Mouse (Mus musculus) heart, postnatal 14 days (tissue): ENCODE results near the gene Frmd4b. TPM values are rescaled to one million over a fixed set of nuclear protein-coding genes. Genes with fewer than 3 reads are reported as not detected.

Experiments used
- DNase-seq, 2 experiments: peaks; one replicate each; pipeline ENCODE4 v3.0.0; 2021 to 2022
- intact Hi-C: fragments of 180-260 bp; cut with DNase I; formaldehyde crosslinking; loops from one replicate; pipeline ENCODE4 v1.15.1; 2025
- total RNA-seq, 2 experiments: library from RNA; stranded (reverse); gene quantifications; 2 replicates each; pipeline ENCODE4 v1.2.3; 2021

Gene Frmd4b
- total RNA-seq, 2 experiments from 2014 or later = 19.0 to 20.9 TPM

DNA sequence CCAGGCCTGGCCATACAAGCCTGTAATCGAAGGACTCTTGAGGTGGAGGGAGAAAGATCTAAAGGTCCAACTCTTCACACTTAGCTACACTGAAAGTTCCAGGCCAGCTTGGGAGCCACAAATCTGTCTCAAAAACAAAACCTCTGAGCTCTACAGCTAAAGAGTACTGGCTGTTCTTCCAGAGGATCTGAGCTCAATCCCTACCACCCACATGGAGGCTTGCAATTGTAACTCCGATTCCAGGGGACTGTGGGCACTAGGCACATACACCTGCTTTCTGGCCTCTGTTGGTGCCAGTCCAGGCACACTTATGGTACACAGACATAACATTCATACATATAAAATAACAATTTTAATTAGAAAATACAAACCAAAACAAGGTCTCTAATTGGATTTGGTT lies 271.4 kb downstream of the Frmd4b start:
- intact Hi-C loops = no loop called here
- DNase-seq = no peak

DNA sequence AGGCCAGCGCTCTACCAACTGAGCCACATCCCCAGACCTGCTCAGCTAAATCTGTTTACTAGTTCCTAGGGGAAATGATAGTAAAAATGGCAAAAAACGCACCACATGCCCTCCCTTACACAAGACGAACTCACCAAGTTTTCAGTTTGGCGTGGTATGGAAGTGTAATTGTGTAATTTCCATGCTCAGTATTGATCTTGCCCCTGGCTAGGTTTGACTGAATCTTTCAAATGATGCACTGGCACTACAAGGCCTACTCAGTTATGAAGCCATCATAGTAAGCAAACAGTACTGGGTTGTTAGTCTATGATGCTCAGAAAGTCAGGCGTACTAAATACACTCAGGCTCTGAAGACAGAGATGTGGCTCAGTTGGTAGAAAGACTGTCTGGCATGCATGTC lies 275.2 kb downstream of the Frmd4b start:
- DNase-seq = no peak
- intact Hi-C loops = no loop called here

DNA sequence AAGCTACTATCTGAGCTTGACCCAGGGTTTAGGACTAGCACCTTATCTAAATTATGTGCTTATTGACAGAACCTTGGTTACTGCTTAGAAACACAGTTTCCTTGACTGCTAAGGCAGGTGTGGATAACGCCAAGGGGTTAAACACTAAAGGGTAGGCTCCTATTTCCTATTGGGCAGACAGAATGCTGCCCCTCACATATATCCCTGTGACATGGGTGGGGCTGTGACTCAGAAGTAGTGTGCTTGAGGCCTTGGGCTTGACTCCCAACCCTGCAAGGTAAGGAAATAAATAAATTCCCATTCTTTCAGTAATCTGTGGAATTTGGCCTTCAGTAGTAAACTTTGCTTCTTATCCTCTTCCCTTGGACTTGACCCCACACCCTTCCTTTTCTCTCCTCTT lies 275.7 kb downstream of the Frmd4b start:
- intact Hi-C loops = no loop called here
- DNase-seq = no peak

DNA sequence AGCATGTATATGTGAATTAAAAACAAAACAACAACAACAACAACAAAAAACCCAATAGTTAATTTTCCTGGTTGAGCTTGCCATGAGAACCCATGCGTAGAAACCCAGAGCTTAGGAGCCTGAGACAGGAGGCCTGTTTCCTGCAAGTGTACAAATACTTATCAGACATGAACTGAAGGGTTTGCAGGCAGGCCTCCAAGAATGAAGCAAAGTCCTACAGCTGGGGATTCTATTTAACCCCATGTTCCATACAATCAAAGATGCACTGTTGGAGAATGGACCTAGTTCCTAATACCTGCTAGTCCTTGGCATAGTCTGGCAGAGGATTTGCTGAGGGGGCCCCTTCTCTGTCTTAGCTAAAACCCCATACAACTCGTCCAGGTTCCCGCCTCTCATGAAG lies 276.2 kb downstream of the Frmd4b start:
- DNase-seq = no peak
- intact Hi-C loops = no loop called here

DNA sequence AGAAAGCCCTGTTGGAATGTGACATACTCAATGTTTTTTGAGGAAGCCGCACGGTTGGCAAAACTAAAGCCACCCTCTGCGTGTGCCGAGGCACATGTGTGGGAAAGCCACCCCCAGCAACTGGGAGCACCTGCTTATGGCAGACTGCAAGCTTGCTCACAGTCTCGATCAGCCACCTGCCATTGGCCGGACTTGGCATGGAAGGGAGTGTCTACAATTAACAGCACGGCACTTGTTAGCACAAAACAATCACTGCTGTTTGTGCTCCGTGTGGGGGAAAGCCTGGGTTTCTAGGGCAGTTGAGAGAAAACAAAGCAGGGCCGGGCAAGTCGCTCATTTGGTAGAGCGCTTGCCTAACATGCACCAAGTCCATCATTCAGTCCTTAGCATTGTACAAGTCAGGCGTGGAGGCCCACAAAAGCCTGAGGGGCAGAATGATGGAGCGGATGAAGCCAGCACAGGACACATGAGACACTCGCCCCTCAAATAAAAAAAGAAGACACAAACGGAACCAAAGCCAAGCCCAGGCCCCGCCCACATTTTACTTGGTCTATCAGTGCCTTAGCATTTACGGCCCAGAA lies 277.0 kb downstream of the Frmd4b start:
- intact Hi-C loops = no loop called here
- DNase-seq = no peak

DNA sequence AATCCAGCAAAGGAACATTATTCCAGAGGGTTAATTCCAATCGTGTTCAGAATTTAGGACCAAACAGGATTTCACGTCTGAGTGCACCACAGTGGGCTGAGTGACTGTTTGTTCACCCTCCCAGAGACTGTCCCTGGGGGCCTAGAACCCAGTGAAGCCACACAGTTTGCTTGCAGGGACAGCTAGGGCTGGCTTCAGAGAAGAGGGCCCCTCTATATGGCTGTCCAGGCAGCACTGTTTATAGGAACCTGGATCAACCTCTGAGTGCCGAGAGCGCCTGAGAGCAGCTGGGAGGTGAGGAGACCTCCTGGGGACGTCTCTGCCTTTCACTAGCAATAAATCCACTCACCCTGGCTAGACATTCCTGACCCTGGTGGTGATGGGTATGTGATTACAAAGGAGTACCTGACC lies 278.1 kb downstream of the Frmd4b start:
- DNase-seq = no peak
- intact Hi-C loops = no loop called here

DNA sequence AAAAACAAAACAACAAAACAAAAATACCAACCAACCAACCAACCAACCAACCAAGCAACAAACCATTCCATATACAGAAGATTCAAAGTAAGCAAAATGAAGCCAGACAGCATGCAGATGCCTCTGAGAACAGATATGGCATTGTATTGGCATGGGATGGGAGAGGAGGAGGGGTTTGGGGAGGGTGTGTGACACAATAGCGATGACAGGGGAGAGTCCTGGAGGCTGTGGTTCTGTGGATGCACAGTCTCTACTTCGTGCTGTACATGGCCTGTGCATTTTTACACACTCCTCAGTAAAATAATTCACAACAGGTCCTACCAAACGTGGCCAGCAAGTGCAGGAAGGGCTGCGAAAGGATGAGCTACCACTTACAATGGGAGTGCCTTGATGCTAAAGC lies 278.5 kb downstream of the Frmd4b start:
- no peak for DNase-seq
- intact Hi-C loops = no loop called here

DNA sequence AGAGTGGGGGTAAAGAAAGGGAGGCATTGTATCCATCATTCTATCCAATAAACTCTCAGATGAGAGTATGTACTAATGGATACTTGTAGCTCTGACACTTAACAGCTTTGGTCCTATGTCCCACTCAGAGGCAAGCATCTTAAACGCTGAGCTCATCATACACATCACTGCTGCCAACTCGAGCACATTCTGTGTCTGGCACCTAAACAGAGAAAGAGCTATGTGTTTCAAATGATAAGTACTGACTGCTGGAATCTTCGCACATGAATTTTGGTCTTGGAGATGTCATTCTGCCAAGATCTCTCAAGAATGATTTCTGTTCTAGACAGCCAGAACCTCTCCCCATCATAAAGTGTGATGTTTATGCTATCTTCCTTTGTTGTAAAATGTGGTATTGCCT lies 284.0 kb downstream of the Frmd4b start:
- DNase-seq = no peak
- intact Hi-C loops = no loop called here

DNA sequence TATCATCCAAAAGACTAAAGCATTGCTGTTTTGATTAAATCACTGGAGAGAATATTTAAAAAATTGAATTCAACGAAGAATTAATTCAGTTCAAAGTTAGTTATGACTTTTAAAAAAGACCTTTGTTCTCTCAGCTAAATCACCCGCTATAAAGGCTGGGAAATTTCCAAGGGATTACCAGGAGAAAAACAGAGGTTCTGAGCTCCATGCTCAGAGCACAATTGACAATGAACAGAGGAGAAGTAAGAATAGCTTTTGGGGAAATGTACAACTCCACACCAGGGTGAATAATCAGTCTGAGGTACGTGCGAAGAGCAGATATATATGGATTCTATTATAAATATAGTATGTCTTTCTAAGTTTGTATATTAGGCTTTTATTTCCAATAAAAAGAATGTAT lies 293.4 kb downstream of the Frmd4b start:
- intact Hi-C loops = no loop called here
- DNase-seq = no peak

DNA sequence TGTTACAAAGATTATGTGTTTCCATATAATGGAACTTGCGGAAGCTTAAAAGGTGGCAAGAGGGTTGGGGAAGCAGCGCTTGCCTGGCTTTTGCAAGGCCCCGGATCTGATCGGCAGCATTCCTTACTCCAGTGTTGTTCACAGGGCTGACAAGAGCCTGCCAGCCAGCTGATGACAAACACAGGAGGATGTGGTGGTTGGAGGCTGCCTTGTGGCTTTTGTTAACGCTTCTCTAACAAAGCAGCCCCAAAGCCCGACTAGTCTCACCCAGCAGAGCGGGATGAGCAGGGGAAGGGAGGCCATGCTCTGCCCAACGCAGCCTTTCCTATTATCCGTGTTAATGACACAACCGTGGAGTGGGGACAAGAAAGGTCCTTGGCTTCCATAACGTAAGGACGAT lies 295.2 kb downstream of the Frmd4b start:
- intact Hi-C loops = no loop called here
- no peak for DNase-seq

DNA sequence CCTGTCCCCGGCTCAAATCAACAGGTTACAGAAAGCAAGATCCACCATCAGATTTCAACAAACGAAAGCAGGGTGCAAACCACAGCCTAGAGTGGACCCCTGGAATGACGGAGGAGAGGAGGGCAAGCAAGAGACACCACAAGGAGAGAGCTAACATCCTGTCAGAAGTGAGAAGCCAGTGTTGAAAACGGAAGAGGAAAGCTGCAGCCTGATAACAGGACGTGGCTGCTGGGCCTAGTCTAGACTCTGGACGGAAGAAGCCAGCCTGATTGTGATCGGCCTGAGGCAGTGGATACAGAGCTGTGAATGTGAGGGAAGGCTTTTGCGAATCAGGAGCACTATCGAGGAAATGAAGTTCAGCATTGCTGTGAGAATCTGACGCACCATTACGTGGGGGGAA lies 296.2 kb downstream of the Frmd4b start:
- no peak for DNase-seq
- intact Hi-C loops = no loop called here

DNA sequence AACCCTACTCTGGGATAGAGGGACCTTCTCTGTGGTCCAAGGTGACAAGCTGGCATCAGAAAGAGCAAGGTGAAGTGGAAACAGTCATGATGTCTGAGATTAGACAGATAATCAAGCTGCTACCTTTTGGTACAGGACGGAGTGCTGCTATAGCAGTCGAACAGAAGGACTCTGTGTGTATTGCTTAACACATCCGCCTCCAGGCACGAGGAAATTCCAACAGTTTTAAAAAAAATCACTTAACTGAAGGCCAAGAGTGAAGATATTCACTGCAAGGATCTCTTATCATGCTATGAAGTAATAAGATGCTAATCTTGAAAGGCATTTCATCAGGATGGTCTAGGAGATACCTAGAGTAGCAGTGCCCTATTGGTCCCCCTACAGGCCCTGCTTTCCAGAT lies 298.3 kb downstream of the Frmd4b start:
- intact Hi-C loops = loop anchor here (5.0 kb wide), 1 partner anchor 78 kb away; no protein-coding TSS in a partner anchor

DNA sequence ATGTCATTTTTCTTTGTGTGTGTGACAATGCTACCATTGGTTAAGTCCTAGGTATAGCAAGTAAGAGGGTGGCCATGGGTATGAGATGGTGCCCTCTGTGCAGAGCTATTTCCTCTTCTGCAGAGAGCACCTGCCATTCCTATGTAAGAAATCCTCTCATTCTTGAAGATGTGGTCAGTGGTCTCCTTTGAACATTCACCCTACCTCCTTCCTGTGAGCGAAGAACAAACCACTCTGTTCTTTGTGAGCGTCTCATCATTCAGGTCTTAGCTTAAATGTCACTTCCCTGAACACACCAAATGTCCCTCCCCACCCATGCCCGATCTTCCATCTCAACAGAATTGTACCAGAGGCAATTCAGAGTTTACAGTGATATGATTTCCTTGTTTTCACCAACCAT lies 299.4 kb downstream of the Frmd4b start:
- no peak for DNase-seq
- intact Hi-C loops = loop anchor here (5.0 kb wide), 1 partner anchor 79 kb away; no protein-coding TSS in a partner anchor

More for the DNA sequence above, 298.3 kb downstream of the Frmd4b start:
- DNase-seq = no peak

DNA sequence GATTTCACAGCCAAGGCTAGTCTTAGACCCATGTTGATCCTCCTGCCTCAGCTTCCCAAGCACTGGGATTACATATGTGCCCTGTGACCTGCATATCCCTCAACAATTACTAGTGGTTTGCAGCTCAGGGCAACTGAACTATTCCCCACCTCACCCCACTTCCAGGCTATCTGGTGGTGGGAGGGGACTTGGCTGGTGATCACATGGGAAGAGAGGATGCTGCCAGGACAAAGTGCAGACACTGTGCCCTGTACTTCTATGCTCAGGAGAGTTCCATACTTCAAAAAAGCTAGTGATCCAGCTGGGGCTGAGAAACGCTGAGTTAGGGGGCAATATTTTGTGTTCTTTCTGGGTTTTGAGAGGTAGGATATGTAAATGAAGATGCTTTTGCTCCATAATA lies 300.6 kb downstream of the Frmd4b start:
- intact Hi-C loops = loop anchor here (5.0 kb wide), 1 partner anchor 81 kb away; no protein-coding TSS in a partner anchor
- DNase-seq = no peak

DNA sequence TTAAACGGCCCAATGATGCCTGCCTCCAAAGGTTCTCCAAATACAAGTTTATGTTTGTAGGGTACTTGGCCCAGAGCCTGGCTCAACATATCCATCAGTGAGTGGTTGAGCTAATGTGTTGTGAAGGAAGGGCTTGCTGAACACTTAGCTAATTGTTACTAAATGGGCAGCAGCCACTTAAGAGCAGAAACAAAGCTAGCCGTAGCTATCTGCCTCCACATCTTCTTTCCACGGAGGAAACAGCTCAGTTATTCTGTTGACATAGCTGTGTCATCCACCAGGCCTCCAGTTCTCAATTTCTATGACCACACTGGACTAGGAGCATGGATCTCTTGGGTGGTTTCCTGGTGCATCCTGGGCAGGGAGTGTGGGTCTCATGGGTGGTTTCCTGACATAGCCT lies 302.0 kb downstream of the Frmd4b start:
- DNase-seq = no peak
- intact Hi-C loops = loop anchor here (5.0 kb wide), 1 partner anchor 82 kb away; no protein-coding TSS in a partner anchor

DNA sequence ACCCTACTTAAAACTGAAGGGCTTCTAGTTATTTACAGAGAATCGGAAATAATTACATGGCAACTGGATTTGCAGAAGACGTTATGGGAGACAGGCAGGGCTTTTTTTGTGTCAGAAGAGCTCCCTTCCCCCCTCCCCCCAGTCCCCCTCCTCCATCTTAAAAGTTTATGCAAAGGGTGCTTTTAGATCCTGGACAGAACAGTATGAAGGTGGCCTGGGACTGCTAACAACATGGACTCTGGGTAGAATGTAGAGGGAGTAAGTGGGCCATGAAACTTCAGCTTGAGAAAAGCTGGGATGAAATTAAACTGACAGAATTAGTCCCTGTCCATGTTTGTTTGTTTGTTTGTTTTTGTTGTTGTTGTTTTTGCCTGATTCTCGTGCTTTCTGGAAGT lies 304.8 kb downstream of the Frmd4b start:
- no peak for DNase-seq
- intact Hi-C loops = loop anchor here (2.0 kb wide), 2 partner anchors 34 to 40 kb away; no protein-coding TSS in a partner anchor

DNA sequence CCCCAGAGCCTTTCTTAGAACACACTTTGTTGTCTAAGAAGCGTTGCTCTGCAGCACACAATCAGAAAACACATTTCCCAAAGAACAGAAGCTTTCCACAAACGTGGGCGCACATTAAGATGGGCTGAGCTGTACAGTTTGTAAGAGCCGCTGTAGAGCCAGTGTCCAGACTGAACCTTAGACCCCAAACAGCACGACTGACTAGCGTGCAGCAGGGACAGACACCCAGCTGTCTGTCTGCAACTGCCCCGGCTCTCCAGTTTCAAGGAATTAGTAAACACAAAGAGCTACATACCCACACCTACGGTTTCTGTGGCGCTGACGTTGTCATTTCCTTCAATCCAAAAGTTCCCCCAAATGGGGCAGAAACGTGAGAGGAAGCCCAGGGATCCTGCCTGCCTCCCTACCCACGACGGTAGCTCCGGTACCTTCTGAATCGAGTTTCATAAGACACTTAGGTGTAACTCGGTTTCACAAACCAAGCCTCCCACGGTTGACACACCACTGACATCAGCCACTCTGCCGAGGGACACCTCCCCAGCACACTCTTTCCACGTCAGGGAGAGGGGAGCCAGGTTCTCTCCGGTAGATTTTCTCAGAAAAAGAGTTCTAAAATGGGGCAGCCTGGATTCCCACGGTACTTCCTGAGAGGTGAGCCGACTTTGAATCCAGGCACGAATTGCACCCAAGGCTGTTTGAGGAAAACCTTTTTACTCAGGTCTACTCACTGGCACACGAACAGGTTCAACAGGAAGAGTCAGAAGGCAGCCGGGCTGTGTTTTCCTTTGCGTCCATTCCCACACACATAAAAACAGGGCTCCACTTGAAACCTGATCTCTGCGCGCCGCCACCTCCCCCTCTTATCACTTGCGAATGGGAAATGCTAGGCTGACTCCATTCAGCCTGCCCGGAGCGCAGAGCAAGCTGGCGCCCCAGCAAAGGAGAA lies 305.5 kb downstream of the Frmd4b start:
- intact Hi-C loops = loop anchor here (2.0 kb wide), 2 partner anchors 33 to 41 kb away; no protein-coding TSS in a partner anchor
- DNase-seq = peak; percentile 59 to 68

DNA sequence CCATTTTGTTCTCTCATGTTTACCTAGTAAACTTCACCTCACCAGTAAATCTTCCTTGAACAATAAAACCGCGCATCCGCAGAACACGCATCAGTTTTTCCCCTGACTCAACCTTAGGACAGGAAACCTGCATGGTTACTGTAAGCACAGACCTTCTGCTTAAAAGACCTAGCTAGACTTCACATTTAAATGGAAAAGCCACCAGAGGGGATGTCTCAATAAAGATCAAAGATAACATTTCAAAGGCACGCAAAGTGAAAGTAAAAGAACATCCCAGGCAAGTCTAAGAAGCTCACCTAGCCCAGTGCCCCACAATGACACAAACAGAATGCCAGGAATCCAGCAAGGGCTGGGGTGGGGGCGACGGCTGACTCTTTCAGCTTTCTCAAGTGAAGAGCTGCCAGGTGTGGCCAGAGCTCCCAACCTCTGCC lies 306.4 kb downstream of the Frmd4b start:
- intact Hi-C loops = no loop called here
- no peak for DNase-seq

DNA sequence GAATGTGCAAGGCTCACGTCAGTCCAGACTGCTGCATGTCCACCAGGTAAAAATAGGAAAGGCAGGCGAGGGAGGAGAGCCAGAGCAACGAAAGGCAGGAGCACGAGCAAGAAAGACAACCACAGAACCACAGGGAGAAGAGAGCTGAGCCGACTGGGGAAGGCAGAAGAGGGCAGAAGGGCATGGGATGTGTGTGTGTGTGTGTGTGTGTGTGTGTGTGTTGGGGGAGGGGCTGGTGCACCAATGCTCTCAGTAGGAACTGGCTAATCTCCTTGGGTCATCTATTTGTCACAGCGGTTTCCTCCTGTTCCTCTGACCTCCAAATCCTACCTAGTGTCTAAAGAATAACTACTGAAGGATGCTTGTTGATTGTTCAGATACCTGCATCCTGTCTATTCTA lies 308.2 kb downstream of the Frmd4b start:
- intact Hi-C loops = no loop called here
- no peak for DNase-seq

DNA sequence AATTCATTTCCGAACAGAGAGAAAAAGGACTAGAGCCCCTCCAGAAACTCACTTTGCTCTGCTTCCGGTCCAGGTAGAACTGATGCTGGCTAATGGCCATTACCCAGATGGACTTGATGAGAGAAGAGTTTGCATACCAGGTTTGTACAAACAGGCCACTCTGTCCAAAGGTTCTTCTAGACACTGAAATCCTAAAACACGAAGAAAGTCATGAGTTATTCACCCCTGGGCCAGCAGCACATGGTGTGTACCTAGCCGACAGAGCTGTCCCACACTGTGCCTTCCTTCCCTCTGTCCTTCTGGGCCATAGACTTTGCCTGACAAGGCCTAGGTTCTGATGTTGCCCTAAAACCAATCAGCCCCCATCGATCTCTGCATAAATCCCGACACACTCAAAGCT lies 308.8 kb downstream of the Frmd4b start:
- no peak for DNase-seq
- intact Hi-C loops = no loop called here

DNA sequence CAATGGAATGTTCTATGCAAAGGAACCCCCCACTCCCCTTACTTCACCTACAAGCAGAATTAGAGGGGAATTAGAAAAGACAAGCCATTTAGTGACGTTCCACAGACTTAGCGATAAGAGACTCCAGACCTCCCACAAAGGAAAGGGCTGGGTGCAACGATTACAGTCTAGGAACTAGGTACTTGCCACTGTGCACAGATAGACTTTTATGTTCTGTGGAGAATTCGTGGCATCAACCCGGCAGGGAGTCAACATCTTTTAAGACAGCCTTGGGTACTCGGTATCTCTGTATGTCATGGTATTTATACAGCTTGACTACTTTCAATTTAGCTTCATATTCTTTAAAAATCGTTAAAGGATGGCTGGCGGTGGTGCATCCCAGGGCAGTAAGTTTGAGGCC lies 310.1 kb downstream of the Frmd4b start:
- DNase-seq = no peak

DNA sequence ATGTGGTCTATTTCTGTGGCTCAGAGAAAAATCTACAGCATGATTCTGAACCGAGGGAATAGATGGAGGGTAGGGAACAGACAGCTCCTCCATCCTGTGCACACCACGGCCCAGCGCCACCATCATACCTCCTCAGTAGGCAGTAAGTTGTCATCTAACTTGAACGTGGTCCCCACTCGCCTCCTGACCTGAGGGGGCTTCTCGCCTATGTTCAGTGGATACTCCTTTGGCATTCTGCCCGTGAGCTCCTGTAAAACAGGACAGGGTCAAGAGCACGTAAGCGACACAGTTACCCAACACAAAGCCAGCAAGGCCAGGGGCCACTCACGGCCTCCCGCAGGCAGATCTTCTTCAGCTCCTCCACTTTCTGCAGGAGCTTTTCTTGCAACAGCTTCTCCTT lies 311.0 kb downstream of the Frmd4b start:
- intact Hi-C loops = no loop called here
- no peak for DNase-seq

More for the DNA sequence above, 310.1 kb downstream of the Frmd4b start:
- intact Hi-C loops = no loop called here
